Mouse (Mus musculus) frontal cortex, adult 2 months (tissue): ENCODE data around the gene Hoxa7. TPM values are rescaled to one million over a fixed set of nuclear protein-coding genes. Genes with fewer than 3 reads are reported as not detected.

ENCODE experiments used
- DNase-seq, 2 experiments: peaks; one replicate each; pipeline ENCODE4 v3.0.0; 2022; ENCODE audit warnings: low spot score in 1 of 2; ENCODE audit errors: extremely low spot score in 1 of 2
- polyA plus RNA-seq: library from polyadenylated mRNA; depleted of rRNA; stranded (reverse); fragments of >200 nt; gene quantifications from 2 replicates; pipeline ENCODE4 v1.2.3, GENCODE M21; 2012; rRNA removed

The Hoxa7 gene
- polyA plus RNA-seq: 0.17 TPM in 1 of 2 replicates, not detected in the other

DNA sequence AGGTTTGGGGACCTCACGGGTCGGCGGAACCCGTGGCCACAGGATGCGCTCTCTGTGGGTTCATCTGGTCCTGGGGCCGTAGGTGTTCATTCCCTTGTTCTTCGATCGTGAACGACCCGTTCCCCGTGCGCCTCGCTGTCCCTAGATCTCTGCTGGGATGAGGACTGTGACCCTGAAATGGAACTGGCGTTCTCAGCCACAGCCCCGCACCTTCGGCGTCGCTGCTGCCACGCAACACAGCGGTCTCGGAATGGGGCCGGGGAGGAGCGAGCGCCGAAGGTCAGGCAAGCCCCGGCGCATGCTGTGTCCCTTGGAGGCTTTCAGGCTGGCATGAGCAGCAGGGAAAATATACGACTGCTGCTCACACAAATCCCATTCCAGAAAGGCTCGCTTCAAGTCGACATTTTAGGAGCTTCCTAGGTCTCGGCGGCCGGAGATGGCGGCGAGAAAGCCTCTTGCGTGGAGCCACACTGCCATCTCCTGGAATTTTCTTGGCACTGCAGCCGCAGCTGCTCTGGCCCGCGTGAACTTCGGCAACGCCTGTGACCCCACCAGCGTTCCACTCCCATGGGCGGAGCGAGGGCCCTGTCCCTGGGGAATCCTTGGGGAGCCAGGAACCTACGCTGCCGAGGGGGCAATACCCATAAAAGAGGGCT is at the start of gene Hoxa7:
Gene Hoxa7 (minus strand): TSS at position 518 of the 656 bp plus-strand sequence.
- peak; percentile 42 to 86 for DNase-seq

DNA sequence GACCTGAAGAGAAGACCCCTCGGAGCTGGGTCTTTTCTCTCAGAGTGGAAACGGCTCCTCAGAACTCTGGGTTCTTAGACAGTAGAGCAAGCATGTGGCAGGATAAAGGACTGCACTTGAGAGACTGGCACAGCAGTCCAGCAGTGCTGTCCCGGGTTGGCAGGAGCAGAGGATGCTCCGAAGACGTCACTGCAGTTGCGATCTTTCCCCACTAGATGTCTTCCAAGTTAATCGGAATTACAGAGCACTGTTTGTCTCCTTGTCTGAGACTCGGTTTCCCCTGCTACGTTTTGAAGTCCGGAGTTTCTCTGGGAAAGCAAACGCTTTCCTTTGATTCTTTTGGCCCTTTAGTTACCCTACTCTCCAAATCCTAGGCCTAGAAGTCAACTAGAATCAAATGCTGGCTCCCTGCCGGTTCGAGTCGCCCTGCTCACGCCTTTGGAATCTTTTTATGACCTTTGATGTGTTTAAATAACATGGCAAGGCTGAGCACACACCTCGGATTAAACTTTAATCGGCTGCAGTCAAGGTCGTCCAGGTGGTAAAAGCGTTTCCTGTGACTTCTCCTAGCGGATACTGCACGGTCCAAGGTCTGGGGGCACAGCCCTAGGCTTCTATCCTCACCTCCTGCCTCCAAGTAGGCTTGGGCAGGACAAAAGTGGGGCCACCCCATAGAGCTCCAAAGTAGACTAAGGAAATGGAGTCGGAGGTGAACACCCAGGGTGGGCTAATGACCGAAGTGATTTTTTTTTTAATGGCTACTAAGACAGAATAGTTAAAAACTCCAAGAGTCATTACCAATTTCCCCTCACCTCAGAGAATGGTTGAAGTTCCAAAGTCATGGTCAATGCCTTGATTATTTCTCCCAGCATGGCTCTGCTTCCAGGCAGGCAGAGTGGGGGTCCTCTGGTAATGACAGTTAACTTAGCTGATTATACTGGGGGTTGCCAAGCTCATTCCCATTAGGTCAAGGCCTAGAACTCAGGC is 49.1 kb upstream of the Hoxa7 start:
- DNase-seq: peak; percentile 20 to 85

- no peak for DNase-seq
These were observed 47.1 kb upstream of the Hoxa7 start for GRCm38 (mm10) chr6:52268756-52269155.

DNA sequence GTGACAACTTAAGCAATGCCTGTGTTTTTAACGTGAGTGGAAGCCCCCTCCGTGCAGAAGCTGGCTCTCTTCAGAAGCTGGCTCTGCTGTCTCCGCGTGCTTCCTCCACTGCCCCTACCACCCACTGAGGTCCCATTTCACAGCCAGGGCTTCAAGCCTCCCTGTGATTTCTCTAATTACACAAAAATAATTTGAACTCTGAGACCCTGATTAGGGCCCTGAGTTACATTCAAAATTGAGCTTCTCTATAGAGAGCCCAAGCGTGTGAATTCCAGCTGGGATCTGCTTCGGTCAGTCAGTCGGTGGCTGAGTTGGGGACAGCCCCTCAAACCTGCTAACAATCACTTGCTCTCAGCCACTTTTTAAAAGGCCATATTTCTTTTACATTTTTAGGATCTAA is 46.7 kb upstream of the Hoxa7 start:
- no peak for DNase-seq

- DNase-seq: no peak
These were observed 46.0 kb upstream of the Hoxa7 start for GRCm38 (mm10) chr6:52267691-52268090.

- DNase-seq: no peak
These were observed 45.6 kb upstream of the Hoxa7 start for GRCm38 (mm10) chr6:52267221-52267620.

GRCm38 (mm10) chr6:52266666-52266985 is 45.0 kb upstream of the Hoxa7 start:
- no peak for DNase-seq

DNA sequence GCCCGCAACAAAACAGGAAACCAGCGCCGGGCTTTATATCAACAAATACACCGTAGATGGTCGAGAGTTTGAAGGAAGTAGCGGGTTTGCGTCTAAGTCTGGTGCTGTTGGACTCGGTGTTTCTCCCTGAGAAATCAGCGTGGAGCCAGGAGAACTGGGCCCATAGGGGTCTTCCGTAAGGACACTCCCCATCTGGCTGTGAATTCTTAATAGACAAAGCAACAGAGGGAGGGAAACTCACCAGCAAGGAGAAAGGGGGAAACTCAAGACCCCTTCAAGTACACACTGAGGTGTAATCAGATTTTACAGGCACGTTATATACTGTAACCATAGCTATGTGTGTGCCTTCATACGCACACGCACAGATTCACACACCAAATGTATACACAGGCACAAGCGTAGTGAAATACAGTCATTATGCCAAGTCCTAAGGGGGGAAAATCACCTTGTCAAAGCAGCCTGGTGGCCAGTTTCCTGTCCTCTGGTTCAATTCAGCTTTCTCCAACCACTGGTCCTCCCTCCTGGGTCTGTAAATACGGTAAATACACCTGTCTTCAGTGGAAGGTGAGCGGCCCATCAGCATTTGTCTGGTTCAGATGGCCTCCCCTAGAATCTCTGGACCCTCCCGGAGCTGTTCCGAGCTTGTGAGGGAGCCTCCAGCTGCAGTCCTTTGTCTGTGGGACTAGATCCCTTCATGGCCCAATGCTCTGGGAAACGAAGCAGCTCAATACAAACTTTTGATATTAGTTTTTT is 44.4 kb upstream of the Hoxa7 start:
- DNase-seq: no peak

- no peak for DNase-seq
These were observed 43.8 kb upstream of the Hoxa7 start for GRCm38 (mm10) chr6:52265306-52265912.

DNA sequence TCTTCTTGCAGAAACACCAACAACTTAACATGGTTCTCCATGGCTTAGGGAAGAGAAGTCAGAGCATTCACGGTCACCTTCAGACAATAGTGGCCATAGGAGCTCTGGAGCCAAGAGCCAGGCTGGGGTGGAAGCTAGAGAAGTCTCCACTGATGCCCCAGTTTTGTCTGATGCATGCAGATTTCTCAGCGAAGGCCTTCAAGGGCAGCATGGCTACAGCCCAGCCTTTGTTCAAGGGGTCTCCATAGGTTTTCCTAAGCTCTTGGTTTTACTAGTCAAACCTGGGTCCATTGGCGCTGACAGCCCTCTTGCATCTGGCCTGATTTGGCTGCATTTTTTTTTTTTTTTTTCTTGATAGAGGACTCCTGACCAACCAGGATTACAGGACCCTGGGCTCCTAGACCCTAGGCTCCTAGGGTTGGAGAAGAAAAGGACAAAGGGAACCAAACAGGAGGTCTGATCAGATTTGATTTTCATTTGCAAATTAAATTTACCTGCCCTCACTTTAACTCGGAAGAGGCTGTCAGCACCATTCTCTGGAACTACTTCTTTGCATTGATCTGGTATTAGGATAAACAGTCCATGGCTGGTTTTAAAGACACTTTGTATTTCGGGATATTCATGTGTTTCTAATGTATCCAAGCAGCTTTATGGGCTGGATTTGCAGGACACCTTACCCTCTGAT is 42.6 kb upstream of the Hoxa7 start:
- no peak for DNase-seq

DNA sequence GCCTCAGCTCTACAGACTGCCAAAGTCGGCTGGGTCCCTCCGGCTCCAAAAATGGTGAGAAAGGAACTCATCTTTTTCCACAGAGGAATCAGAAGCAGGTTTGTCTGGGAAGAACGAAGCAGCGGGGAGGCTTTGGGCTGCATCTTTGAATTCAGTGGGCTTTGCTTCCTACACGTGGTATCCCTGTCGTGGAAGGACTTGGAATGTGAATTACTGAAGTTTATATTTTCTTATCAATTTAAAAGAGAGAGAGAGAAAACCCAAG is 41.6 kb upstream of the Hoxa7 start:
- DNase-seq: no peak

DNA sequence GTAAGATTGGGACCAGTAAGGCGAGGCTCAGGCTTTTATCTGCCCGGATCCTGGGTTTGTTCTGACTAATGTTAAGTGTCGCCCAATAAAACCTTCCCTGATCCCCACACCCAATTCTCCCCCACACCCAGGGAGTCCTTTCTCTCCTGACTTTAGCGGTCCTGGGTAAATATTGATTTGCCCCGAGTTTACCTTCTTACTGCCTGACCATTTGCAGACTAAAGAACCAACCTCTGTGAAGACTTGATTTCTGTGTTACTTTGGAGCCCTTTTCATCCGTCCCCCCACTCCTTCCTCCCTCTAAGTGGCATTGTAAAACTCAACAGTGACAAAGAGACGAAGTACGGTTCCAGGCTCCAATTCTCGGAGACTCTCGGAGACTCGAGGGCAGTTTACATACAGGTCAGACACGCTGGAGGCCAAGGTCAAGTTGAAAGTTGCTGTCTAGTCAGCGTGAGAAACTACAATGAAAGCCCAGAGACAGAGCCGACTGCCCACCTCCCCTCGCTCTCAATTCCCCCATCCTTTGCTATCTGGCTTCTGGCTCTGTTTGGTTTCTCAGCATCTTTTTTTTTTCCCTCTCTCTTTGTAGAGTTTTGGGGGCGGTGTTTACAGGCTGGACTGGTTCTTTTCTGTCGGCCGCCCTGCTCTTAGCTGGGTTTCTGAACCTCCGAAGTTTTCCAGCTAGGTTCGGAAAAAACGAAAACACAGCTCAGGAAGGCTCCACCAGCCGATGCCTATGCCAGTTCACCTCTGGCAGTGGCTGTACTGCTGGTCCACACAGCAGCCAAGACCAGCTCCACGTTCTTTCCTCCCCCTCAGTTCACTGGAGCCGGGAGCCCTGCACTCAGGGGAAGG is 41.0 kb upstream of the Hoxa7 start:
- no peak for DNase-seq

GRCm38 (mm10) chr6:52261751-52262462 is 40.3 kb upstream of the Hoxa7 start:
- DNase-seq: no peak

- no peak for DNase-seq
These were observed 39.3 kb upstream of the Hoxa7 start, which contains the start of gene Hoxa13 for GRCm38 (mm10) chr6:52260654-52261575. Gene Hoxa13, minus strand, starts transcription at chr6:52260880.

DNA sequence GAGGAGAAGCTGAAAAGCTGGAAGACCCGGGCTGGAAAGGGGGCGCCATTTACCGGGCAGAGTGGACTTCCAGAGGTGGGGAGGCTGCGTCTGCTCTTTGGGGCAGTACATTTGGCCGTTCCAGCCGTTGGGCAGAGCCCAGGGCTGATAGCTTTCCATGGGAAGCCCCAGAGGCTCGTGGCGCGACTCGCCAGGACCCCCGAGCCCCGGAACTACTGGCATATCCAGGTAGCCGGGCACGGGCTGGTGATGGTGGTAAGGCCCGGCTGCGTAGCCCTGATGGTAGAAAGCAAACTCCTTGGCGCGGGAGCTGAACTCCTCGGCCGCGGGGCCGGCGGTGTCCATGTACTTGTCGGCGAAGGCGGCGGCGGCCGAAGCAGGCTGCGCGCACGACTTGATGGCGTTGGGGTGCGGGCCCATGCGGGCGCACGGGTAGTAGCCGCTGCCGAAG is 38.2 kb upstream of the Hoxa7 start:
- DNase-seq: no peak

- DNase-seq: no peak
These were observed 37.6 kb upstream of the Hoxa7 start for GRCm38 (mm10) chr6:52259081-52259790.

DNA sequence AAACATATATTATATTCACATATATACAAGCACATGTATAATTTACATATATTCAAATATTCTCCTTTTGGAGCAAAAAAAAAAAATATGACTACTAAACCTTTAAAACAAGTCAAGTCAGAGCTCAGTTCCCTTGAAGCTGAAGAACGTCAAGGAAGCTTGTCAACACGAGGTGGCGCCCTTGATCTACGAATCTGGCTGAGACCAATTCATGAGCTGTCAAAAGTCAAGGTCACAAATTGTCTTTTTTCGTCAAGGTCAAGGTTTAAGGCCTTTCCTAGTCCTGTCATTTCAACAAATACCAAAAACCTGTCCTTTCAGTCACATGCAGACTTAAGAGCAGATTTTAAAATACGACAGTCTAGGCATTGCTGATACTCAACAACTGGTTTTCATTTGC is 35.3 kb upstream of the Hoxa7 start:
- peak; percentile 11 to 86 for DNase-seq
